Mouse (Mus musculus): Measurements from ENCODE around the gene Vash2.

Vash2 gene

DNA sequence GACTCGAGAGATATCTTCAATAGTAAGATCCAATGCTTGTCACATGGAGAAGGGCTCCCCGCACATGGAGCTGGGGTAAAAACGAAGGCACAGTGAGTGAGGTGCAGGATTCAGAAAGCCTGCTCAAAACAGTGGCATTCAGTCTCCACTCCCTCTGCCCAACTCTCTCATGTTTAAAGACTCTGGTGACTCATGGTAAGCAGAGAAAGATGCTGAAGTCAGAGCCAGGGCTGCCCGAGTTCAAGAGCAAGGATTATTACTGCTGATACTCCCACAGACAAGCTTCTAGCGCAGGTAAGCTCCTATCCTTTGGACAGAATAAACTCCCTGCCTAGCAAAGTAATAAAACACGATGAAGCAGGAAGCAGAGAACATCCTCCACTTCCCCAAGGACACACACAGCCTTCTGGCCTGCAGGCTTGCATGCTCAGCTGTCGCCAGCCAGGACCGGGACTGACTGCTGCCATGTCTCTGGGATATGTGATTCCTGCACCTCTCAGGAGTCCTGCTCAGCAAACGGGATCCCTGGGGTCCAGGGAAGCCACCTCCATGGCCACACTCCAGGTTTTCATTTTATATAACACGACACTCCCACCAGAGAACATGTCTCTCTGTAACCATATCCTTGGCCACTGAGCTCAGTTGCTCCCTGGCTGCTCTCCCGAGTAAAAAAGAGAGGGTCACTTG lies 2.1 kb downstream of the Vash2 start:
- no peak for DNase-seq (ENCODE audit: low read depth, low spot score)

DNA sequence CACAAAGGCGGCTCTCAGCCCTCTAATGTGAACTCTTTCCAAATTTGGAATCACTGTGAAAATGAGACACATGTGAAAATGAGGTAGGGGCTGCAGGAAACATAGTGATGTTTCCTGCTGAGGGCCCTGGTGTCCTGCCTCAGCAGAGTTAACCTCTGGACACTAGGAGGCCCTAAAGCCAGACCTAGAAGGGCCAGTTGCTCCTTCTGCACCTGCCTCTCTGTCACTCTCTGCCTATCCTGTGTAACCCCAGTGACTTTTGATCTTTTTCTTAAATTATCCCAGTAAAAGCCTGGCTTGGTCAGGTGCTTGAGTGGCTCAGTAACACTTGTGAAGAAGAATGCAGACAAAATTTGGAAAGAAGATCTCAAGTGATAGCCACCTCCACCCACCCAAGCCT lies 4.3 kb downstream of the Vash2 start:
- DNase-seq (ENCODE audit: low read depth, low spot score), result no peak

DNA sequence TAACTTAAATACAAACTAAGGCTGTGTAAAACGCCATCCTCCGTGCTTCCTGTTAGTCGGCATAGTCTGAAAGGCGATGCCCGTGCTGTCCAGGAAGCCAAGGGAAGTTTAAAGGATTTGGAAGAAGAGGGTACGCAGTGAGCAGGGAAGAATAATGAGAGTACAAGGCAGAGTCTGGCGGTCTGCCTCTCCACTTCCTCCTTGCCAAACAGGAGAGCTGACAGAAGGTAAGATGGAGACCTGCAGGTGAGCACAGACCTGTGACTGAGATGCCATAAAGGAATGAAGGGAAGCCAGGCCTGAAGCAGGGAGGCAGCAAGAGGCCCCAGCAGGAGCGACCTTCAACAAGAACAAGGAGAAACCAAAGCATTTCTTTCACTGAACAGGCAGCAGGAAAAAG lies 4.9 kb downstream of the Vash2 start:
- DNase-seq (ENCODE audit: low read depth, low spot score), result no peak

DNA sequence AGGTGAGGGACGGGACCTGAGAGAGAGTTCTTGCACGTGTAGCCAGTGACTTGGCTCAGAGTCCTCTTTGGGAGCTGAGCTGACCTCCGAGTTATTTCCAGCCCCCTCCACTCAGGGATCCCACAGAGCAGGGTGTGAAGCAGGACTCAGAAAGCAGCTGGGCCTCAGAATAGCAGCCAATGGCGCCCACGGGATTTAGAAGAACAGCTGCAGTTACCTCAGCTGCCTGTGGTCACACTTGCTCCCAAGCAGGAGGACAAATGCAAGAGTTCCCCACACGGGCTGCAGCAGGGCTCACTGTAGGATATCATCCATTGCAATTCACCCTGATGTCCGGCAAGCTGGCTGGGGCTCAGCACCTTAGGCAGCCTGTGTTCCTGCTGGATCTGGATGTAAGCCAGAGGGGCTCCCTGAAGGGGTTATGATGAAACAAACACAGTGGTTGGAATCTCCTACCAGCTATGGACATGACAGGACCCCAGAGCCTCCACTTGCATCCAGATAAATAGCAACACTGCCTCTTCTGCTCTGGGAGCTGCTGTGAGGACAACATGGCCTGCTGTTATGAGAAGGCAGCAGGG lies 6.4 kb downstream of the Vash2 start:
- DNase-seq (ENCODE audit: low read depth, low spot score), result no peak

DNA sequence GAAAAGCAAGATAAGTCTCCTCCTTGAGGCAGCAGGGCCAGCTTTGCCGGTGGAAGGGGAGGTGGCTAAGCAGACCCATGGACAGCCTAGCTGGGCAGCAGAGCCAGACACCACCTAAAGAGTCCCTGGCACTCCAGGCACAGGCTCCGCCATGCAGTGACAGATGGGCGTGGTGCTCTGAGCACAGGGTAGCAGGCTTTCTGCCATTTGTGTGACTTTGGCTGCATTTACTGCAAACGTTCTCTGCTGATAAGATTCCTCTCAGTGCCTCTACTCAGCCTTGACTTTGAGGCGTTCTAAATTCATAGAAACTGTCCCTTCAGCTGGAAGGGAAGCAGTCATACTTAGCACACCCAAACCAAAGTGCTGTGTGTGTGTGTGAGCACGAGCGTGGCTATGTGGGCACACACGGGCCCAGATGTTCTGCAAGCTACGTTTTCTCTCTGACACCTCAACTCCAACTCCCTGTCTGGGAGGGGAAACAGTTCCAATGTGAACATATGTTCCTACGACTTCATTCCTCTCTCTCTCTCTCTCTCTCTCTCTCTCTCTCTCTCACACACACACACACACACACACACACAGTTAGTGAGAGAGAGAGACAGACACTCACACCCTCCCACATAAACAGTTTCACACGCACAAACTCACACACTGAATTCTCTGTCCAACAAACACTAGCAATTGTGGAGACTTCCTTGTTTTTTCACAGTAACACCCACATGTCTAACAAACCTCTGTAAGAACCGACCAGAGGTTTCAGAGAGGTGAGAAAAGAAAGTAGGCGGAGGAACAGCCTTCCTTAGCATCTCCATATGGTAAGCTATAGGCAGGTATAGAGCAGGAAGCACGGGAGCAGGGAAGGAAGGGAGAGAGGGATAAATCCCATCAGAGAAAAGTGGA lies 7.1 kb downstream of the Vash2 start:
- DNase-seq (ENCODE audit: low read depth, low spot score), result no peak

DNA sequence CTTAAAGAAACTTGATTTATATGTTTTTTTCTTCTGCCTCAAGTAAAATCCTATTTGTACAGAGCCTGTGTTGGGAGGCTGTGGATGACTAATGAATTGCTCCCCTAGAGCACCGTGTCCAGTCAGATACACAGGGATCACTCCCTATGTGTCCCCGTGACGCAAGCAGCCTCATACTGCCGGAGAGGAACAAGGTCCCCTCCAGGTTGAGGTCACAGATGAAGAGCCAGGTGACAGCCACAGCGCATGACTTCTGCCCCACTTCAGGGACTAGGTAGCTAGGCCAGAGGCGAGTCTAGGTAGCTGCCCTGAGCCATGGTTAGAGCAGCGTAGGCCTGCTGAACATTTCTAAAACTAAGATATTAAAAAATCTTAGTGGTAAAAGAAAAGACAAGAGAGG lies 11.1 kb downstream of the Vash2 start:
- DNase-seq (ENCODE audit: low read depth, low spot score), result no peak

DNA sequence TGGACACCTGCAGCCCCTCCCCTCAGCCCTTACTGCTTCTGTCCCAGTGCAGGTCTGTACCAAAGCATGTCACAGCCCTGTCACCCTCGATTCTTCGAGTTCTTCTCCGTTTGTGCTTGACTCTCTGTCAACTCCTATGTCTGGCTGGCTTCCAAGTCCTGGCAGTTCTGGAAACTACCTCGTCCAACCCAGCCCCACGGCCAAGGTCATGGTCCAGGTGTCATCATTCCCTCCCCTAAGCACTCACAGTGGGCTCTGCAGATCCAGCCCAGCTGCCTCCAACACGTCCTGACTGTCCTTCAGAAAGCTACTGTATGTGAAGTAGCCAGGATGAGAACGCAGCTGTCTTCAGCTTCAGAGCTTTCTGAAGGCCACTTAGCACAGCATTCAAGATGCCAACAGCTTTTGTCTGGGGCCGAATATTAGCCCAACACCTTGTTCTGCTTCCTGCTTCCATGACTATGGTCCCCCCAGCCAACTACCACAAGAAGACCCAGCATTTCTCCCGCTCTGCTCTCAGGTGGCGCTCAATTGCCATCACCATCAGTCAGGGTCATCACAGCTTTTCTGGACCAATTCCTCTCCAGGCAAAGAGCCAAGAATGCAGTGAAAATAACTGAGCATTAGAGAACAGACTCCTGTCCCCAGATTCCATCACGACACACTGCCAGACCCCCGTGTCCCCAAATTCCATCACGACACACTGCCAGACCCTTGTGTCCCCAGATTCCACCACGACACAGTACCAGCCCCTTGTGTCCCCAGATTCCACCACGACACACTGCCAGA lies 13.9 kb downstream of the Vash2 start:
- DNase-seq (ENCODE audit: low read depth, low spot score), result no peak

DNA sequence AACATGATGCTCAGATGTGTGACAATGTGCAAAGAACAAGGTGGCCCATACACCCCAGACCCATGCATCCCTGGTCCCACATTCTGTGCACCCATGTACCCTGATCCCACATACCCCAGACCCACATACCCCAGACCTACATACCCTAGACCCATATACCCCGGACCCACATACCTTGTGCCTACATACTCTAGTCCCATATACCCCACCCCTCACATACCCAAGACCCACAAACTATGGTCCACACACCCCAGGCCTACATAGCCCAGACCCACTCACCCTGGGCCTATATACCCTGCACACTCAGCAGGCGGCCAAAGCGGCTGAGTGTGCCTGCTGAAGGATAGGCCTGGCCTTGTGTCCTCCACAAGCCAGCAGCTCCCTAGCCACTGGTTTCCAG lies 16.3 kb downstream of the Vash2 start:
- DNase-seq (ENCODE audit: low read depth, low spot score), result no peak

DNA sequence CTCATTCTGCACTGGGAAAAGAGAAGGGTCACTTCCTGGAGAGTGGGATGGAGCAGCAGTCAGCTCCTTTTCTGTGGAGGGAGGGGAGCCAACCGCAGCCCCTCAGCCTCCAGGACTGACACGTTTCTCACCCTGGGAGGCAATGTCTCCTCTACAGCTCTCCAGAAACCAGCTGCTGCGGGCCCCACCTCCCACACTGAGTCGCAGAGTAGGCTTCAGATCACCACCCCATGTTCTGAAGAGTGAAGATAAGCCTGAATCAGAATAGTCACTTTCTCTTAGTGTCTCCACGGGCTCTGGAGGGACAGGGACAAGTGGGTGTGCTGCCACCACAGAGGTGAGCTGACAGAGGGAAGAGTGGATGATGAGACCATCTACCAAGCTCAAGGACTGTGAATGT lies 20.3 kb downstream of the Vash2 start:
- DNase-seq (ENCODE audit: low read depth, low spot score), result no peak

DNA sequence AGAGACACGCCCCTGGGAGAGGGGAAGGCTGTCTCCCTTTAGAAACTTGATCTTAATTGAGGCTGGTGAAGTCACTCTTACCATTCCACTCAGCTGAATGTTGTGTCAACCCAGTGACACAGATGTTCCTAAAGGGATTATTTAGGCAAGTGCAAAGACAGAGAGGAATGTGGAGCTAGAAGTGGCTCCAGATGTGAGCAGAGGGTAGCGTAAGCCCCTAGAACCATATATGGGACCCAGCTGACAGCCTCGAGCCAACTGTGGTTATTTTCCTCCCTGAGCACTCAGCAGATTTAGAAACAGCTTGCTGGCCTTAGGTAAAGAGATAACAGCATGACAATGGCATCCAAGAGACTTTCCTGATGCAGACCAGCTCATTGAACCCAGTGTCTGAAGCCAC lies 26.1 kb downstream of the Vash2 start:
- no peak for DNase-seq (ENCODE audit: low read depth, low spot score)

DNA sequence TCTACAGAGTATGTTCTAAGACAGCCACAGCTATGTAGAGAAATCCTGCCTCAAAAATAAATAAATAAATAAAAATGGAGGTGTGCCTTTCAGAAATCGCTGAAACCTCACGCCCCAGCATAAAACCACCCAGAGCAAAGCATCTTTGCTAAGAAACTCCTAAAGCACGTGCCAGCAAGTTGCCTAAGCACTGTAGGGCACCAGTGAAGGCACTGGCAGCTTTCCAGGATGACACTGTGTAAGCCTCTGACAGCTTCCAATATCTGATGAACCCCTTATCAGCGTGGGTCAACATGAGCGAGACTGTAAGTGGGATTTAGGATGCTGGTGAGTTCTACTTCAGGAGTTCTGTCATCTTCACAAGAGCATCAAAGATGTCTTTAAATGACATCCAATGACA lies 28.1 kb downstream of the Vash2 start:
- DNase-seq (ENCODE audit: low read depth, low spot score), result no peak

DNA sequence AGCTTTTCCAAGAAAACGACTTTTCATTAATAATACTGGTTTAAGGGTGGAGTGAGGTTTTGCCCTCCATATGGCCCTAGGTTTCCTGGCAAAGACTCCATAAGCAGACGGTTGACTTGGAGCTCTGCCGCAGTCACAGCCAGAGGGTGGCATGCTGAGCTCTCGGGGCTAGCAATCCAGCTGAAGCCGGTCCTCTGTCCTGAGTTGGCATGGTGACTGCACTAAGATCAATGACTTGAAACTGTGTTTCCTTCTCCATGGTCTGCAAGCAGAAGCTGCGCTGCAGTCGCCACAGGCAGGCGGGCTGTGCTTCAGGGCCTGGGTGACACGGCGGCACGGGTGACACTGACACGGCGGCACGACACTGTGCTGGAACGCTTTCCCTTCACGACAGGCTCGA lies 30.2 kb downstream of the Vash2 start:
- peak; percentile 28 for DNase-seq (ENCODE audit: low read depth, low spot score)

DNA sequence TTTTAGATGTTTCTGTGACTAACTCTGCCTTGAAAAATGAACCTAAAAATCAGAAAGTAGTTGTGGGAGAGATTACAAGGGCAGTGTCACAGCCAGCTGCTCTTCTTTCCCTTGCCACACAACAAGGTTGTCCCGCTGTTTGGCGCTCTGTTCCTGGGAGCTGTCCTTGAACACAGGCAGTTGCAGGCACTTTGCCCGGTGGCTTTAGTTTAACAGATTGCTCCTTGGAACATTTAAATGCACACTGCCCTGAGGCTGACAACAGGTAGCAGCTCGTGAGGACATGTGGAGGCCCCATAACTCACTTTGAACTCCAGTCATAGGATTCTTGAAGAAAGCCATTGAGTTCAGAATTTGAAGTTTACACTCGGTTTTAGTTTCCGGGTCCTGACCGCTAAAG lies 30.7 kb downstream of the Vash2 start:
- DNase-seq (ENCODE audit: low read depth, low spot score), result peak; percentile 20

DNA sequence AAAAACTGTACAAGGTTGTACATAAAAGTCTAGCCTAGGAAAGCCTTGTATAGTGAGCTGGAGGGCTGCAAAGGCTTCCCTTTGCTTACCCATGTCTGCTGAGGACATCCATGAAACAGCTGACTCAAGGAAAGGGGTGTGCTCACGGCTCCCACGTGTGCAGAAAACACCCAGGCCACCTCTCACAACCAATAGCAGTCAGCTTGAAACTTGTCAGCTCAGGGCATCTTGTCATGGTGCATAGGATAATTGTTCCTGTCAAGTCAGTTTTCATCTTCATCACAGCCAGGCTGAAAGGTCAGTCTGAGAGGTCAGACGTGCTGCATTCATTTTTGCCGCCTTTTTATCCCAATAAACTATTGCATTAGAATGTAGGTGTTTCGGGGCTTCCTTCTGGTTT lies 31.1 kb downstream of the Vash2 start:
- no peak for DNase-seq (ENCODE audit: low read depth, low spot score)

DNA sequence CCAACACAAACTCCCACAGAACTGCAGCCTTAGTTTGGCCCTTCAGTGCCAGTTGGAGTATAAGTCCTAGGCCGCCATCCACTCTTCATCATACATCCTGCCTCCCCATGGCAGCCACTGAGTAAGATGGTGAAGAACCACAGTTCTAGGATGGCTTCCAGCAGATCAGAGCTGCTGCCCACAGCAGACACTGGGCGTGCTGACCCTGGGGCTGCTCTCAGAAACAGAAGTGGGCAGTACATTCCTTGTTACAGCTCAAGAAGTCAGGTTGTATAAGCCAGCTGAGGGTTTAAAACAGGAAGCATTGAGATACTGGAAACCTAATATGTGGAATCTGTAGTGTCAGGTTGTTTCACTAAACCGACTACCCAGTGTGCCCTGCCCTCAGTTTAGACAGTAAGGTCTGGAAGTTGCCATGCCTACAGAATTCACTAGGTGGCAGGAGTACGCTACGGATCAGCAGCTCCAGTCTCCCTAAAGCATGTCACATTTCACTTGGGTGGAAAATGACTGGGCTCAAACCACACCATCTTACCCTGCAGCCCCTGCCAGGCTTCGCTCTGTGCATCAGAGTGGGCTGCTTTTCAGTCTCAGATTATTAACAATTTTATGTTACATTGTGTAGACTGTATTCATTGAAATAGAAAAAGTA lies 34.9 kb downstream of the Vash2 start:
- peak; percentile 68 for DNase-seq (ENCODE audit: low read depth, low spot score)

DNA sequence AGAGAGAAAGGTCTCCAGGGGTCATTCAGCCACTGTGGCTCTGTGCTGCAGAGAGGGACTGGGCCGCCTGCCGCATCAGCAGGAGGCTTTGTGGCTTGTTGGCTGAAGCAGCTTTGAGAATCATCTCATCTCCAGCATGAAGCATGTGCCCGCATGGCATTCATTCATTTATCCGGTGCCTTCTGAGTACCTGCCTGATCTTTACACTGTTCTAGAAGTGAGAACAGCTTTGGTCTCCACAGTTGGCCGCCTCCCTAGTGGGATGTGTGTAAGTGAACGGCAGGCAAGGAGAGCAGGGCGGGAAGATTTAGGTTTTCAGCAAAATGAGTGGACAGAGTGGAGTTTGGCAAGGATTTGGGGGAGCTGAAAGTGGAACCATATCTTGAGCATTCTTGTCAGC lies 39.3 kb downstream of the Vash2 start:
- no peak for DNase-seq (ENCODE audit: low read depth, low spot score)

DNA sequence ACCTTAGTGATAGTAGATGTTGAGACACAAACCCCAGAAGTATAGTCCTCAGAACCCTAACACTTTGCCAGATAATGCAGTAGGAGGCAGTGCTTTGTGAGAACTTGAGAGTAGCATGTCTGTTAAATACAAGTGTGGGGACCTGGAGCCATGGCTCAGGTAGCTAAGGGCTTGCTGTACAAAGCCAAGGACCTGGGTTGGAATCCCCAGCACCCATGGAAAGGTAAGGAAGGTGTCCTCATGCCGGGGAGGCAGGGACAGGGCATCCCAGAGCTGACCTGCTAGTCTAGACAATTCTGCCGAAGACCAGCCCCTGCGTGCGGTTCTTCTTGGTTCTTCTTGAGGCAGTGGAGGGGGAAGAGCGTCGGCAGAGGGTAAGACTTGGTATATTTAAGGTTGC lies 48.9 kb downstream of the Vash2 start:
- DNase-seq (ENCODE audit: low read depth, low spot score), result no peak

DNA sequence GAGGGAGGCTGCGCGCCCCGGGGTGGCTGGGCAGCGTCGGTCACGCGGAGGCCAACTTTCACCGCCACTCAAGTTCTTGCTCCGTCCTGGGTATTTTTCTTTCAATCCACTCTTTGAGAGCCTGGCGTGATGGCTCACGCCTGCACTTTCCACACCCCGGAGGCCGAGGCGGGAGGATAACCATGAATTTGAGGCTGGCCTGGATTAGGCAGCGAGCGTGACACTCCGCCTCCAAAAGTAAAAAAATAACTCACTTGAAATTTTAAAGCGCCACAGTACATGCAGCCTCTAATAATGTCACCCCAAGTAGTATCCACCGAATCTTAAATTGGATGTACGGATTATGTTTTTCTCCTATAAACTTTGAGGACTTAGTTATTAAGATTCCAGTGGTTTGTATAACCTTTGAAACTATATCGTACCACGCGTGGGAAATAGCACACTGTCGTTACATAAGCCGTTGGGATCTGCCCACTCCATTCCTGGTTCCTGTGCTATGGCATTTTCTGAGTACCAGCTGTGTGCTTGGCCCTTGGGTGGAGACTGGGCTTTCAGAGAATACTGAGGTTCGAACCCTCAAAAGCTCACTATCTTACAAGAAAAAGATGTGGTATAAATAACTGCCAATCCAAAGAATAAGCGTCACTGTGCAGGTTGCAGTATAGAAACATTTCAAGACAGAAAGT lies 49.9 kb downstream of the Vash2 start:
- DNase-seq (ENCODE audit: low read depth, low spot score), result peak; percentile 51

DNA sequence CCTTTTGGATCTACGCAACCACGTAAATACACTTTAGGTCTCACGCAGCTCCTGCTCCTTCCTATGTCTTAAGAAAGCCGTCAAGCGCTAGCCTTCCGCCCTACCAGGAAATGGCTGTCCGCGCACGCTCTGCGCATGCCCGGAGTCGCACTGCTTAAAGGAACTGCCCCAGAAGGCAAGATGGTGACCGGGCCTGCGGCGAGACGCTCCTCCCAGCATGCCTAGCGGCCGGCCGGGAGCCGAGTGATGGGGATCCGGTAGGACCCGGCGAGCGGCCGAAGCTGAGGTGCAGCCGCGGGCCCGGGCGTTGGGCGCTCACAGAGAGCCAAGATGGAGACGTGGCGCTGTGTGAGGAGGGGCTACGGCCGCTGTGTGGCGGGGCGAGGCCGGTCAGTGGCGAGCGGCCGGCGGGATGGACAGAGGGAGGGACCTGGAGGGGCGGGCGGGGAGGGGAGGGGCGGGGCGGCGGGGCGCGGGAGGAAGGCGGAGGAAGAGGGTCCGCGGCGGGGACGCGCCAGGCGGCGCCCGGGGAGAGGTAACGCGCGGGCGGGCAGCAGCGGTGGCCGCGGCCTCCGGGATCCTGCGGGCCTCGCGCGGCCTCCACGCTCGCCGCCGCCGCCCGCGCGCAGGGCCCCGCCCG lies 50.6 kb downstream of the Vash2 start:
- peak; percentile 97 for DNase-seq (ENCODE audit: low read depth, low spot score)

DNA sequence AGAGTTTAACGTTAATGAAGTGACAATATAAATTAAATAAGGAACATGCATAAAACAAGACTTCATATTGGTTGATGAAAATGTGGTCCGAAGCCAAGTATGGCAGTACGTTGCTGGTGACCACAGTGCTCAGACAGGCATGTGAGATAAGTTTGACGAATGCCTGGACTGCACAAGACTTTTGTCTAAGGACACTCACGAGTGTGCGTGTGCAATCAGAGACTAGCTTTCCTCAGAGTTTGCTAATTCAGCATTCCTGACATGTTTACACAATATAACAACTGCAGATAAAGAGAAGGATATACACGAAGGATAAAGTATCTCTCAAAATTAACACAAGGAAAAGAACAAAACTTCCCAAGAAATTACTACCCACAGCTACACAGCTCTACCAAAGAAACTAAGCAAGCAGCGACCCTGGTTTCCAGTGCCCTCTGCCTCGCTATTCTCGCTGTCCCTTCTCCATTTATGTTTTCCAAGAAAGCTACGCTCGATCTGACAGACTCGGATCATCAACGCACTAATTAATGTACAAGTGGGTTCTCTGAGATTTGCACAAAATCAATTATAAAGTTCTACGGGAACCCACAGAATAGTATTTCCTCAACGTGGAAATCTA lies 51.2 kb downstream of the Vash2 start:
- no peak for DNase-seq (ENCODE audit: low read depth, low spot score)
